Mouse (Mus musculus) right cerebral cortex, postnatal 25 days (tissue): ENCODE results near the gene Nsun5.
"Not testable (repeated sequence)": the region's sequence is repeated elsewhere in the genome, so short reads cannot be mapped to it uniquely, and the experiment has no call there.

Source experiments
- DNase-seq: peaks from one replicate; pipeline ENCODE4 v3.0.0; 2022

The Nsun5 gene

DNA sequence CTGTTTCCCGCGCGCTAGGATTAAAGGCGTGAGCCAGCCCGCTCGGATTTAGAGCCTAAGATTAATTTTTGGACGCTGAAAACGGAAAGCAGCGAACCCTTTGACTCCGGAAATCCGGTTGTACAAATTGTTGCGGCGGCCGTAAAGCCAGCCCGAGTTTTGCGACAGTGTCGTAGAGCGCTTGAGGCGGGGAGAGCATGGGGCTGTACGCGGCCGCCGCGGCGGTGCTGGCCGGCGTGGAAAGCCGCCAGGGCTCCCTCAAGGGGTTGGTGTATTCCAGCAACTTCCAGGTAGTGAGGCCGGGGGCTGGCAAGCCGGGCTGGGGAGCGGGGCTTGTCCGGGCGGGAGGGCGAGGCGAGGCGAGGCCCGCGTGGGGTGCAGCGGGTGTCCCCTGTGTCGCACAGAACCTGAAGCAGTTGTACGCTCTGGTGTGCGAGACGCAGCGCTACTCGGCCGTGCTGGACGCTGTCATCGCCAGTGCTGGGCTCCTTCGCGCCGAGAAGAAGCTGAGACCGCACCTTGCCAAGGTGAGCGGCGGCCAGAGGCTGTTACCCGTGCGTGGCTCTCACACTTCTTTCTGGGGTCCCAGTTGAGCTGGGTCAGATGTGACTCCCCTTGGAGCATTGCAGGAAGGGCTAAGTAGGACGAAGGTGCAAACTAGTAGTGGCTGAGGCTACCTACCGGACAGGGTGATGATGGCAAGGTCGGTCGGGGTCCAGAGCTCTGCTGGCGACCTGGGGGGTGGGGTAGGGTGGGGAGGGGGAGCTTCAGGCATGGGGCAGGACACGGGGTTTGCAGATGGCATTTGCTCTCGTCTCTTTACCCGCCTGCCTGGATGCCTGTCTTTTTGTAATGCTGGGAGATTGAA, at the start of gene Nsun5:
TSS of gene Nsun5 (plus strand) at position 167 of the 868 bp plus-strand sequence.
- peak; percentile 93 for DNase-seq

DNA sequence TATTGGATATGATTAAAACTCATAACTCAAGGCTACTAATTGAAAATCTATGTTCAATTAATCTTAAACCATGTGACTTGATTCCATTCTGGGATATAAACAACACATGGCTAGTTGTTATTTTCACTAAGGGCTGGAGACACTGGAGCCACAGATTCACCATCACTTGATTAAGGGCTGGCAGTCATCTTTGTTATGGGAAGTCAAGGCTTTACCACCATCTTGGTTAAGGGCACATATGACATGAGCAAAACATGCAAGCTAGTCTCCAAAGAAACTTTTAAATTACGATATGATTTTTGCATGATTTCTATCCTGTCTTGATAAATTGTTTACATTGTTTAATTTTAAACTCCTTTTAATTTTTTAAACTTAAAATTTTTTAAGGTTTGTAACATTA, 47.6 kb upstream of the Nsun5 start:
- no peak for DNase-seq

DNA sequence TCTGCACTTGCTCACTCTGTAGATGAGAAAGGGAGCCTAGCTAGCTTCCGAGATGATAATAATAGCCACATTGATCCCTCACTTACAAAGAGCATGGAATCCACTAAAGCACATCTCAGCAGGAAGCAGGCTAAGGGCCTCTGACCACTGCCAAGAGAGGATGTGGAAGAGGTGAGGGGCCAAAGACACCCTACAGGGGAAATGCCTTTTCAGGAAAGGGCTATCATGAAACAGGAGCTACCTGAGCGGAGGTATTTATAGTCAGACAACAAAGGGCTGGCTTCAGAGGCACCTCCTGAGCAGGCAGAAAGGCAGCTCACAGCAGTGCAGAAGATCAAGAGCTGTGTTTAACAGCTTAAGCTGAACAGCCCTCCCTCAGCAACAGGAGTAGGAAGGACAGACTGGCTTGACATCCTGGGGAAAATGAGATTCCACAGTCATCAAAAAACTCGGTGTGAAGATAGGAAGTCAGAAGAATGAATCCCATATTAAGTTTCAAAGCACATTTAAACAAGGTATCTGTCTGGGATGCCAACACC, 43.6 kb upstream of the Nsun5 start:
- no peak for DNase-seq

DNA sequence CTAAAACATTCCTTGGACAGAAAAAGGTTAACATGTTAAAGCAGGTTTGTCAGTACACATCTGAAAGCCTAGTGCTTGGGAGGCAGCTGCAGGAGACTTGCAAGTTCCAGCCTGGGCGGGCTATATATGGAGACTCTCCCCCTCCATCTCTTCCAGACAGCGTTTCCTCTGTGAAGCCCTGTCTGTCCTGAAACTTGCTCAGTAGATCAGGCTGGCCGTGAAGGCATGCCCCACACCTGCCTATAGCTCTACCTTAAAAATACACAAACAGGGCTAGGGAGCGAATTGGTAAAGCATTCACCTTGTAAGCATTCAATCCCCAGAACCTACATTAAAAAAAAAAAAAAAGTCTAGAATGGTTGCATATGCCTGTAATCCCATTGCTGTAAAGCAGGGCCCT, 40.3 kb upstream of the Nsun5 start:
- DNase-seq, result no peak

DNA sequence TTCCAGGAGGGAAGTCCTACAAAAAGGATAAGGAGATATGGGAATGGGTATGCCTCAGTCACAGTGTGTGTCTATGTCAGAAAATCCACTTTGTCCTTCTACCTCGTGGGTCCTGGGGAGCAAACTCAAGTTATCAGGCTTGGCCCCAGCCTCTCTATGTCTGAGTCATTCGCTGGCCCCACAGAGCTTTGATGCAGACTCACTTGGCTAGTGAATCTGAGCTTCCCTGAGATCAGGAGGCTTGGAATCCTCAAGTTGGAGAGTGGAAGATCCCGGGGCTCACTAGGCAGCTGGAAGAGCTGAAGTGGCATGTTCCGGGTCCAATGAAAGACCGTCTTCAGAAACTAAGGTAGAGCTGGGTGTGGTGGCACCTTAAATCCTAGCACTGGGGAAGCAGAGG, 39.6 kb upstream of the Nsun5 start:
- no peak for DNase-seq

DNA sequence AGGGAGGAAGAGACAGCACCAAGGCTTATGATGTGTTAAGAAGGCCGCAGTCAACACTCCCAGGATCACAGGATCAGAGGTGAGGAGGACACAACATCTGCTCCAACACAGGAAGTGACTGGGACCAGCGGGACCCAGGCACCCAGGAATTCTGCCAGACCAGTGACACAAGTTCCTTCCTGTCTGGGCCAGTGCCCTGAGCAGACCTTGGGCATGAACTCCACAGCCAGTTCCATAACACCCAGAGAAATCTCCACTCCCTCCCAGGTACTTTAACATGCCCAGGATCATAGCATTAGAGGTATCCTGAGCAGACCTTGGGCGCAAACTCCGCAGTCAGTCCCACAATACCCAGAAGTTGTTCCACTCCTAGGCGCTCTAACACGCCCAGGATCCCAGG, 38.6 kb upstream of the Nsun5 start:
- no peak for DNase-seq

DNA sequence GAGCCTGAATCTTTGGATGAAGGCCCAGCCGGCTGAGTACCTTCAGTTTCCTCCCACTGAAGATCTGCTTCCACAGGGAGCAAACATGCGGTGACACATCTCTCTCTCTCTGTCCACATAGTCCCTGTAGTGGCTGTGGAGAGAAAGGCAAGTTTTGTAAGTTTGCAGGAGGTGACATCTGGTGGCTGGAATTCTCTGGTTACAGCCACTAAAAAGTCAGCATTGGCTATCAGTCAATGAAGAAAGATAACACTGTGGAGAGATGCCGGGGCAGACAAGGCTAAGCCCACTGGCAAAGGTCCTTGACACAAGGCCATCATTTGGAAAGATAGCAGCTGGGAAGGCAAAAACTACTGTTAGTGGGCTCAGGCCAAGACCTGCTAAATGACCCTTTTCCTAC, 32.2 kb upstream of the Nsun5 start:
- no peak for DNase-seq

DNA sequence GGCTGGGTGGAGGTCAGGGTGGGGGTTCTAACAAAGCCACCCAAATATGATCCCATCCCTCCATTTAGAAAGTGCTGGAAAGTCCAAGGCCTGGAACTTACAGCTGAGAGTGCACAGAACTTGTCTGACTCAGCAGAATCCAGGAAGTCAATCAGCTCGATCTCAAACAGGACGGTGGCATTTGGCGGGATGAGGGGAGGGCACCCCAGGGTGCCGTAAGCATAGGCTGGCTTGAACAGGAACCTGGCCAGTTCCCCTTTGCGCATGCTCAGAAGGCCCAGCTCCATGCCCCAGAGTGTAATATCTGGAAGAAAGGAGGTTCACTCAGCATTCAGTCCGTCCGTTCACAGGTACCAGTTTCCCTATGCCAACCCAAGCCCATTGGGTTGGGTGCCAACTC, 23.8 kb upstream of the Nsun5 start:
- DNase-seq, result no peak

DNA sequence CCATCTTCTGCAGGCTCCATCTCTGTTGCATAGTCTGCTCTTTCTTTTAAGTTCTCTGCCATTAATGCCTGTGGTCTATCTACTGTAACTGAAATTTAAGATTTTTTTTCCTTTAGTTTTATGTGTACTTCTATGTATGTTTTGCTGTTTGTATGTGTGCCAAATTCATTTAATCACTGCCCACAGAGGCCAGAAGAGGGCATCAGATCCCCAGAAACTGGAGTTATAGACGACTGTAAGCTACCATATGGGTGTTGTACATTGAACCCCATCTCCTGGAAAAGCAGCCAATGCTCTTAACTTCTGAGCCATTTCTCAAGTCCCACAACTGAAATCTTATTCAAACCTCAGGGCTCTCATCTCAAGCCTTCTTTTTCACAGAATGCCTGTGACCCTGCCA, 23.3 kb upstream of the Nsun5 start:
- DNase-seq, result no peak

DNA sequence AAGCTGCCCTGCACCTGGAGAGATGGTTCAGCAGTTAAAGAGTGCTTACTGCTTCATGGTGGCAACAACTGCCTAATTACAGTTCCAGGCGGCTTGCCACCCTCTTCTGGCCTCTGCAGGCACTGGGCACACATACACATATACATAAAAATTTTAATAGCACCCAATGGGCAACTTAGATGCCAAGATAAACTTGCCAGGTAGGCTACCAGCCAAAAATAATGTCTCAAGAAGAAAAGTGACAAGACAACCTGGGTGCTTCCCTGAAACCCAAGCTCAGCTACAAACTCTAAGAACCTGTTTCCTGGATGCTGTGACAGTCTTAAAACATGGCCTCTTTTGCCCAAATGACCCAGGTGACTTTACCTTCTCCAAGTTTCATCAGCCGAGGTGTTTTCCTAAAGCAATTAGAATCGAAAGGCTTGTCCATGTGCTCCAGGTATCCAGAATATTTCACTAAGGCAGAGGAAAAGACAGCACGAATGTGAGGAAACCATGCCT, 22.2 kb upstream of the Nsun5 start:
- DNase-seq, result no peak

DNA sequence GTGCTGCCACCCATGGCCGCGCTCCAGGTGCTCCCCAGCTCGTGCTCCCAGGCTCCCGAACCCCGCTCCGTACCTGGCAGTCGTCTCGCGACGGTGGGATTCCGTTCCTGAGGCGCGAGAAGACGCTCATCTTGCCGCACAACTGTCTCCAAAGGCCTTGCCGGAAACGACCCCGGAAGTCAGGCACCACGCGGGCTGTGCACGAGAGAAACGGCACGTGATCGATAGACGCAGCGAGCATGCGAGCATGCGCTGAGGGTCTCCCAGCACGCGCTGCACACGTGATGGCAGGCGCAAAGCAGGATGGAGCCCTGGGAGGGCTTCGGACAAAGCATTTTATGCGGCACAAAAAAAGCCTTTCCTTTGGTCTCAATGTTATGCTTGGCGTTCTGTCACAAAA, 19.9 kb upstream of the Nsun5 start, which contains the start of gene Fkbp6:
TSS of gene Fkbp6 (minus strand) at position 183 of the 400 bp plus-strand sequence.
- no peak for DNase-seq

DNA sequence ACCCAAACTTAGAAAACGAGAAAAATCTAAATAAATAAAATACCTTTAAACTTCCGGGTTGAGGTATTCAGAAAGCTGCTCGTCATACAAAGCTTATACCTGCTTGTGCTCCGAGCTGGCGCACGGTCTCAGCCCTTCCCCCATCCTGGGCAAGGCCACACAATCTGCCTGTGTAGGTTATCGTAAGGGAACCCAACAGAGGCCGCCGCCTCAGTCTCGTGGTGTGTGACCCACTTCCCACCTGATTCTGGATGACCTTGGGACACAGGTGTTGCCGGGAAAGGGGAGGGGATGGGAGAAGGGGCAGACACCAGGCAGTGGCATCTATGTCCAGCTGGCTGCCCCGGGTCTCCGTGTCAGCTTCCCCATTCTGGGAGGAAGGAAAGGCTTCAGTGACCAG, 18.1 kb upstream of the Nsun5 start:
- DNase-seq, result no peak

DNA sequence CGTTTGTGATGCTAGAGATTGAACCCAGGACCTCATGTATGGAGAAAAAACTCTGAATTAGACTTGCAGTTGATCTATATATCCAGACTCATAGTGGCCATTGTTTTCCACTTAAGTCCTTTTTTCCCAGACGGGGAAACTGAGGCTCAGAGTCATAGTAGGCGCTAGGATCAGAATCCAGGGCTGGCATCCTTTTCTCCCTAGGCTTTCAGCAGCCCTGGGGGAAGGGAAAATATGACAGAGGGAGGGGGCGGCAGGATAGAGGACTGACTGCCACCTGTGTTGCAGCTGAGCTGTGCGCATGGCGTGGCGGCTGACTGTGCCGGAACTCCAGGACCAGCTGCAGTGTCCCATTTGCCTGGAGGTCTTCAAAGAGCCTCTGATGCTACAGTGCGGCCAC, 16.8 kb upstream of the Nsun5 start, which contains the start of gene Trim50:
TSS of gene Trim50 (plus strand) at position 301 of the 400 bp plus-strand sequence.
- DNase-seq, result no peak

DNA sequence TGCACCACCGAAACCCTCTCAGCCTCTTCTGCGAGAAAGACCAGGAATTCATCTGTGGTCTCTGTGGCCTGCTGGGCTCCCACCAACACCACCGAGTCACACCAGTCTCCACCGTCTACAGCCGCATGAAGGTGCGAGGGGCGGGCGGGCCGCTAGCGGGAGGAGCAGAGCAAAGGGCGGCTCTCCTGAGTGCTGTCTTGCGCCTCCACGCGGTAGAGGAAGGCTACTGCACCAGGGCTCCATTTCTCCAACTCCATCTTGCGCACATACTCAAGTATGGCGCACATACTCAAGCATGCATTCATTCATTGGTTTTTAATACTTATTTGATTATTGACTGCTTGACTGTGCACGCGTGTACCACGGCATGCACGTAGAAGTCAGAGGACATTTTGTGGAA, 16.2 kb upstream of the Nsun5 start:
- DNase-seq, result no peak

DNA sequence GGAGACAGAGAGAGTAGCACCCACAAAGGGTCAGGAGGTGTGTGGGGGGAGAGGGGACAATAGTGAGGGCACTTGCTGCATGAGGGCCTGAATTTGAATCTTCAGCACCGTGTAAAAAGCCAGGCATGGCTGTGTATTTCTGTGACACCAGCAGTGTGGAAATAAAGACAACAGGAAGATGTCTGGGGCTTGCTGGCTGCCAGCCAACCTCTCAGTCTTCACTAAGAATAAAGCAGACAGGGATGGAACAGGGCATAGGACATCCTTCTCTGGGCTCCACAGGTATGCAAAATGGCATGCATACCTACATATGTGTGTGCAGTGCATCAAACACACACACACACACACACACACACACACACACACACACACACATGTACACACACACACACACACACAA, 13.7 kb upstream of the Nsun5 start:
- DNase-seq, result no peak

DNA sequence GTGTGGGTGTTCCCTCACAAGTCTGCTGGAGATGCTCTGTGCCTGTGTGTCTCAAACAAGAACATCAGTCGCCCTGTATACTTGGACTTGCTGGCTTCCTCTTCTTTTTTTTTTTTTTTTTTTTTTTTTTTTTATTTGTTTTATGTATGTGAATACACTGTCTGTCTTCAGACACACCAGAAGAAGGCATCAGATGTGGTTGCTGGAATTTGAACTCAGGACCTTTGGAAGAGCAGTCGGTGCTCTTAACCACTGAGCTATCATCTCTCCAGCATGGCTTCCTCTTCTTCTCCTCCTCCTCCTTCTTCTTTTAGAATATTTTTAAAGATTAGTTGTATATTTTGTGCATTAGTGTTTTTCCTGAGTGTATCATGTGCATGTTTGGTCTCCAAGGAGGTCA, 12.2 kb upstream of the Nsun5 start:
- no peak for DNase-seq

DNA sequence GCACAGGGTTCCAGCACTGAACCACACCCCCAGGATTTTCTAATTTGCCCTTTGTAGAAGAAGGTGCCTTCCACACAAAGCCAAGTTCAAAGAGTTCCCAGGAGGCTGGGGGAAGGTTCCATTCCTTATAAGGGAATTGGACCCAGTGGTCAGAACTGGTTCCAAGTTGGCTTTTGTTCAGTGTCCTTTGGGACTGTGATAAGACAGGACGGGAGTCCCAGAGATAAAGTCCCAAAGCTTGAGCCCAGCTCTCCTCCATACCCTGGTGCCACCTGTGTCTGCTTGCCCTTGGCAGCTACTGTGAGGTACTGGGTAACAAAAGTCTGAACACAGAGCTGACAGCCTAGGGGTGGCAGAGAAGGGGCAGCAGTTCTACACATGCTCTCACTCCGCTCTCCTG, 10.0 kb upstream of the Nsun5 start:
- DNase-seq, result no peak

DNA sequence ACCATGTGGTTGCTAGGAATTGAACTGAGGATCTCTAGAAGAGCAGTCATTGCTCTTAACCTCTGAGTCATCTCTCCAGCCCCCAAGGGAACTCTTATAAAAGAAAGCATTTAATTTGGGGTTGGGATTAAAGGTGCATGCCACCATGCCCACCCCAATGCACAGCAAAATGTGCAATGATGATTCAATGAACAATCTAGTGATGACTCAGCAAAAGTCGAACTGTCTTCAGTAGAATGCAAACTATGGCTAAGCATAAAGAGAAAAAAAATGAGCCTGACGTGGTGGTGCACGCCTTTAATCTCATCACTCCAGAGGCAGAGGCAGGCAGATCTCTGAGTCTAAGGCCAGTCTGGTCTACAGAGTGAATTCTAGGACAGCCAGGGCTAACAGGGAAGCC, 7.2 kb upstream of the Nsun5 start:
- no peak for DNase-seq

DNA sequence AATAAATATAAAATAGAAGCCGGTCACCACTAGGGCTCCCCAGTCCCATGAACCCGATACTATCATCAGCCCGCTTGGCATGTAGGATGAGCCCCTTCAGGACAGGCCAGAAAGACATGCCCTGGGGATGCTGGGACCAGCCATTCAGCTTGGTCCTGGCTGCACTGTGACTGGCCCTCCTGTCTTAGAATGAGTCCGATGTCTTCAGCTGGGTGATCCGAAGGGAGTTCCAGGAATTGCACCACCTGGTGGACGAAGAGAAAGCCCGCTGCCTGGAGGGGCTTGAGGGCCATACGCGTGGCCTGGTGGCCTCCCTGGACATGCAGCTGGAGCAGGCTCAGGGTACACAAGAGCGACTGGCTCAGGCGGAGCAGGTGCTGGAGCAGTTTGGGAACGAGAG, 6.2 kb upstream of the Nsun5 start:
- DNase-seq, result no peak

DNA sequence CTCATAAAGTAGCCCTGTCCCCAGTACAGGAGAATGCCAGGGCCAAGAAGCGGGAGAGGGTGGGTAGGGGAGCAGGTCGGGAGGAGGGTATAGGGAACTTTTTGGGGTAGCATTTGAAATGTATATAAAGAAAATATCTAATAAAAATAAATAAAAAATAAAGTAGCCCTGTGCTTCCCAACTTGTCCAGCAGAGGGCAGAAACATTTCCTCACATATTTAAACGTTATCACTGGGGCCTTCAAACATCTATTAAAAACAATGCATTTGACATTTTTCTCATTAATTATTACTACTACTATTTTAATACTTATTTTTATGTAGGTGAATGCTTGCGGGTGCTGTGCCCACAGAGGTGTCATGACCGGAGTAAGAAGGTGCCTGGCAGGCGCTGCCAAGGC, 1.9 kb upstream of the Nsun5 start:
- no peak for DNase-seq

DNA sequence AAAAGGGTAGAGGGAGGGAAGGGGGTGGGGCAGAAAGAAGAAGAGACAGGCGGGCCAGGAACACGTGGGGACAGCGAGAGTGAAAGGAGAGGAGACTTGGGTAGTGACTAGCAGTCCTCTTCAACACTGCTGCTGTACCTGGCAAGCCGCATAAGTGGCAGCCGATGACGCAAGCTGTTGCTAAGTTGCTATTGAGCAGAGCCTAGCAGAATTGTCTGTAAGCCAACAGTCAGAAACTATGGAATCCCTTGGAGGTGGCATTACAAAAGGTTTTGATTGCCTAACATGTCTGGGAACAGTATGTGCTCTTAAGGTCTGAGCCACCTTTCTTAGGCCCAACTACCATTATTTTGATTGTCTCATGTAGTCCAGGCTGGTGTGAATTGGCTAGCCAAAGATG, 1.4 kb upstream of the Nsun5 start:
- DNase-seq, result no peak

DNA sequence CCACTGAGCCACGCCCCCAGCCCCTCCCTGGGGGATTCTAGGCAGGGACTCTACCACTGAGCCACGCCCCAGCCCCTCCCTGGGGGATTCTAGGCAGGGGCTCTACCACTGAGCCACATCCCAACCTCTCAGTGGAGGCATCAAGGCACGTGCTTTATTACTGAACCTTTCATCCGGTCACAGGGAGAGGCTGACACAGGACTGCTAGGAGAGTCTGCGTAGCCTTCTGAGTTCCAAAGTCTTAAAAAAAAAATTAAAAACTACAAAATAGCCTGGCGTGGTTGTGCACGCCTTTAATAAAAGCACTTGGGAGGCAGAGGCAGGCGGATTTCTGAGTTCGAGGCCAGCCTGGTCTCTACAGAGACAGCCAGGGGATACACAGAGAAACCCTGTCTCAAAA, 557 bp upstream of the Nsun5 start:
- DNase-seq, result not testable (repeated sequence)

DNA sequence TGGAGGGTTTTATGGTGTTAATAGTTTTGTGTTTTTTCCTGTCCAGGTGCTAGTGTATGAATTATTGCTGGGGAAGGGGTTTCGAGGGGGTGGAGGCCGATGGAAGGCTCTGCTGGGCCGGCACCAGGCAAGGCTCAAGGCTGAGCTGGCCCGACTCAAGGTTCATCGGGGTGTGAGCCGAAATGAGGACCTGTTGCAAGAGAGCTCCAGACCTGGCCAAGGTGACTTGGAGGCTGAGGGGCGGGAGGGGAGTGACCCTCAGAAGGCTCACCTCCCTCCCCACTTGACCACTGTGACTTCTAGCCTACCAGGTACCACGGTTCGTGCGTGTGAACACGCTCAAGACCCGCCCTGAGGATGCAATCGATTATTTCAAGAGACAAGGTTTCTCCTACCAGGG, 1.4 kb downstream of the Nsun5 start:
- no peak for DNase-seq

DNA sequence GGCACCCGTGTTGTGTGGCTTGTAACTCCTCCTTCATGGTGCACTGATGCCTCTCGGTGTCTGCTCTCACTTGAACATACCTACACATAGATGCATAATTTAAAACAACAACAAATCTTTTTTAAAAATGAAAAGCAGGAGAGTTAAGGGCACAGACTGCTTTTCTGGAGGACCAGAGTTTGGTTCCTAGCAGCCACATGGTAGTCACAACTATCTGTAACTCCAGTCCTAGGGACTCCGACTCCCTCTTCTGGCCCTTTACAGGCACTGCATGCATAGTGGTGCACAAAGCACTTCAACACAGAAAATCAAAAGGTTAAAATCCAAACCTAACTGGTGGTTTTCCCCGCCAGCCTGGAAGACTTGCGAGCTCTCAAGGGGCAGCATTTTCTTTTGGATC, 3.8 kb downstream of the Nsun5 start:
- no peak for DNase-seq

DNA sequence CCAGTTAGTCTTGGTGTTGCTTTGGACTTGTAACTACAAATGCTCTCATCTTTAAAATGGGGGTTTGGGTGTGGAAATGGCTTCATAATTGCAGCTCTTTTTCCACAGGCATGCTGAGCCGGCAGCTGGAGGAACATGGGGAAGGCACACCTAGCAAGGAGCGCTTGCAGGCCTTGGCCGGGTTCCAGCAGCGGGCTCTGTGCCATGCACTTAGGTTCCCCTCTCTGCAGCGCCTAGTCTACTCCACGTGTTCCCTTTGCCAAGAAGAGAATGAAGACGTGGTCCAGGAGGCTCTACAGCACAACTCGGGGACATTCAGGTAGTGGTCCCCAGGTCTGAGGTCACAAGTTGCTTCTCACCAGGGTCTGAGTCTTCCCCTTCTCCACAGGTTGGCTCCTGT, 5.4 kb downstream of the Nsun5 start:
- DNase-seq, result no peak
